Mouse (Mus musculus): ENCODE data around the gene Col6a4.

DNA sequence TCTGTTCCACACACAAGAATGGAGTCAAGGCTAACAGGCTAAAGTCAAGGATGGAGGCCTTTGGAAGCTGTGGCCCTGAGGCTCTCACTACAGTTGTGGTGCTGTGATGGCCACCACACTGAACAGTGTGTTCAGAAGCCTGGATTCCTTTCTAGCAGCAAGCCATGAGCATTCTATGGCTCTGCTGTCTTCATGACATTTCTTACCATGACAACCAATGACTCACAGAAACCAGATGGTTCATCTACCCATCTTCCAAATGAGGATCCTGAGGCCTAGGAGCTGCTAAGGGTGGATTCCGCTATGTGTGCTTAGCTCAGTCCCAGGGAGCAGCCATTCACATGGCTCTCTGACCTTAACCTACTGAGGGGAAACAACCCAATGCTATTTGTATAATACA is 57.3 kb downstream of the Col6a4 start:
- no peak for TF ChIP-seq CTCF (IDR thresholded peaks at IDR 0.05; ENCODE audit: low read depth)
- no peak for TF ChIP-seq EP300 (IDR thresholded peaks at IDR 0.05; ENCODE audit: low read depth)

Data from liver, embryonic 14.5 days (tissue).